Mouse (Mus musculus) adipose tissue, adult 10 weeks (tissue): ENCODE measurements around the gene Ccdc63. TPM values are rescaled to one million over a fixed set of nuclear protein-coding genes. Genes with fewer than 3 reads are reported as not detected.

ENCODE experiments used
- polyA plus RNA-seq: library from polyadenylated mRNA; stranded (reverse); fragments of 350-450 nt; fragmentation: Illumina TruSeq; extraction: RNeasy Lipid Tissue Mini Kit (QIAGEN cat#74804); gene quantifications from one replicate; pipeline ENCODE4 v1.2.3, GENCODE M21; 2014; ENCODE audit warnings: low read depth, low replicate concordance

Gene Ccdc63
- 4.3 TPM for polyA plus RNA-seq

GRCm38 (mm10) chr5:122140723-122141122 lies at the start of gene Ccdc63:
Gene Ccdc63 (minus strand): TSS chr5:122140823.

GRCm38 (mm10) chr5:122157827-122158381 lies 17.3 kb upstream of the Ccdc63 start, which contains the start of gene Ppp1cc:
Gene Ppp1cc (plus strand): TSS chr5:122158278.

Other genes starting within 250 kb of the Ccdc63 start
- 2.0 TPM for gene Cux2, start 90.7 kb downstream of the Ccdc63 start, polyA plus RNA-seq
- gene Myl2, start 39.9 kb downstream of the Ccdc63 start, polyA plus RNA-seq: not detected
- gene Ppp1cc, start 17.5 kb upstream of the Ccdc63 start, polyA plus RNA-seq: 178 TPM
- 22.2 TPM for gene Hvcn1, start 66.0 kb upstream of the Ccdc63 start, polyA plus RNA-seq
- gene Tctn1, start 123.6 kb upstream of the Ccdc63 start, polyA plus RNA-seq: 22.8 TPM
- gene Pptc7, start 143.5 kb upstream of the Ccdc63 start, polyA plus RNA-seq: 12.8 TPM
- 15.9 TPM for gene Rad9b, start 213.4 kb upstream of the Ccdc63 start, polyA plus RNA-seq
- 100 TPM for gene Vps29, start 213.5 kb upstream of the Ccdc63 start, polyA plus RNA-seq
- gene Gpn3, start 231.1 kb upstream of the Ccdc63 start, polyA plus RNA-seq: 21.3 TPM
- gene Fam216a, start 231.5 kb upstream of the Ccdc63 start, polyA plus RNA-seq: 20.8 TPM